Comparison of ENCODE assay signal across 13 mouse cellular contexts in genomic region chr15:102515261-102515660, GRCm38 (mm10). TPM values are rescaled to one million over a fixed set of nuclear protein-coding genes. Genes with fewer than 3 reads are reported as not detected.
A peak's percentile ranks its signal among the peaks of the same experiment; 100 is the strongest.
DNase-seq lines count a peak whose midpoint lies in the region; ATAC-seq lines count a peak whose summit lies in the region.
"Had no signal": no experiment of that assay in that cellular context is flagged by ENCODE, and none has a peak within 500 bp of the region (broad histone marks: within the 10 kb centered on the region; RNA-seq: fewer than 3 reads in every experiment).

No protein-coding gene starts in this region.

- no peaks in the 10 kb centered on the region for H3K9me3 ChIP-seq in limb, embryonic 12.5 days
- no peaks in the 10 kb centered on the region for H3K9me3 ChIP-seq in neural tube, embryonic 15.5 days (replicated peaks)

- no peaks in the 10 kb centered on the region for H3K36me3 ChIP-seq in limb, embryonic 12.5 days
- H3K36me3 ChIP-seq in neural tube, embryonic 15.5 days, result no peaks in the 10 kb centered on the region

- no peak overlapping the region for H3K27ac ChIP-seq in limb, embryonic 12.5 days
- peak overlapping the region; percentile 100; the same call in 1 of the 2 replicates for H3K27ac ChIP-seq in neural tube, embryonic 15.5 days (replicated peaks)
- H3K27ac ChIP-seq: macrophage had no signal

- no peak overlapping the region for H3K9ac ChIP-seq in limb, embryonic 12.5 days (replicated peaks)
- peak overlapping the region; percentile 85 for H3K9ac ChIP-seq in neural tube, embryonic 15.5 days (replicated peaks)

- intact Hi-C loops in left cerebral cortex, postnatal 4 days (cut with DNase I), result no loop called here

- no peaks in the 10 kb centered on the region for H3K27me3 ChIP-seq in limb, embryonic 12.5 days
- H3K27me3 ChIP-seq in neural tube, embryonic 15.5 days (replicated peaks), result no peaks in the 10 kb centered on the region

- peaks cover 45% of the 10 kb centered on the region for H3K4me1 ChIP-seq in limb, embryonic 12.5 days (replicated peaks)
- peaks cover 71% of the 10 kb centered on the region for H3K4me1 ChIP-seq in neural tube, embryonic 15.5 days

- peak; percentile 56 for DNase-seq in cerebellum, adult 9-11 months
- DNase-seq in cerebellum, adult 18-20 months, result no peak
- DNase-seq in right cerebral cortex, postnatal 10 days (ENCODE audit: low spot score in 2 of 2), result peak; percentile 15 to 35
- no peak for DNase-seq in right cerebral cortex, postnatal 25 days
- no peak for DNase-seq in ovary, postnatal 10 days (ENCODE audit: low spot score)
- DNase-seq in left cerebral cortex, postnatal 4 days, result no peak

- peak overlapping the region; percentile 76; the same call in 1 of the 2 replicates for H3K4me2 ChIP-seq in limb, embryonic 12.5 days
- H3K4me2 ChIP-seq in neural tube, embryonic 15.5 days, result peak overlapping the region; percentile 78

- peak overlapping the region; percentile 70 for H3K4me3 ChIP-seq in limb, embryonic 12.5 days (replicated peaks)
- peak overlapping the region; percentile 66 for H3K4me3 ChIP-seq in neural tube, embryonic 15.5 days (replicated peaks)

- ATAC-seq in limb, embryonic 12.5 days (ENCODE audit: insufficient number of reproducible peaks, insufficient read depth, low FRiP score, low TSS enrichment, low read depth), result no peak
- no peak for ATAC-seq in neural tube, embryonic 15.5 days (ENCODE audit: low FRiP score)
- ATAC-seq: intestine, embryonic 16.5 days had no signal

- WGBS in limb, embryonic 12.5 days, result 92% methylated on average over 2 of the region's 2 CpGs
- 82% methylated on average over 2 of the region's 2 CpGs for WGBS in neural tube, embryonic 15.5 days

RNA-seq across cellular contexts. Expression of gene Map3k12, which starts 1.6 kb away (rescaled TPM):
- polyA plus RNA-seq in limb, embryonic 12.5 days (2016; fragmentation: Nextera tagmentation; extraction: Ambion mirVana), result 23.8 and 26.6 TPM in 2 replicates
- polyA plus RNA-seq in neural tube, embryonic 15.5 days (2015; fragmentation: Nextera tagmentation; extraction: Ambion mirVana), result 49.1 and 57.4 TPM in 2 replicates
- 10 to 100 TPM; 90.1 to 93.0 TPM for total RNA-seq in left cerebral cortex, postnatal 4 days (2021)

RNA-seq across cellular contexts. Expression of gene Tarbp2, which starts 2.7 kb away (rescaled TPM):
- polyA plus RNA-seq in limb, embryonic 12.5 days (2016; fragmentation: Nextera tagmentation; extraction: Ambion mirVana), result 109 and 111 TPM in 2 replicates
- 93.7 and 98.4 TPM in 2 replicates for polyA plus RNA-seq in neural tube, embryonic 15.5 days (2015; fragmentation: Nextera tagmentation; extraction: Ambion mirVana)
- total RNA-seq in left cerebral cortex, postnatal 4 days (2021), result 10 to 100 TPM; 71.4 to 72.0 TPM

RNA-seq across cellular contexts. Expression of gene Npff, which starts 9.5 kb away (rescaled TPM):
- polyA plus RNA-seq in limb, embryonic 12.5 days (2016; fragmentation: Nextera tagmentation; extraction: Ambion mirVana), result 2.5 and 3.0 TPM in 2 replicates
- polyA plus RNA-seq in neural tube, embryonic 15.5 days (2015; fragmentation: Nextera tagmentation; extraction: Ambion mirVana), result 13.9 and 14.0 TPM in 2 replicates
- total RNA-seq in left cerebral cortex, postnatal 4 days (2021), result 1 to 10 TPM; 3.9 to 5.0 TPM

RNA-seq across cellular contexts. Expression of gene Gm10337, which starts 11.7 kb away (rescaled TPM):
- not detected in 2 replicates for polyA plus RNA-seq in limb, embryonic 12.5 days (2016; fragmentation: Nextera tagmentation; extraction: Ambion mirVana)
- 6.2 and 6.4 TPM in 2 replicates for polyA plus RNA-seq in neural tube, embryonic 15.5 days (2015; fragmentation: Nextera tagmentation; extraction: Ambion mirVana)
- not detected for total RNA-seq in left cerebral cortex, postnatal 4 days (2021)
- total RNA-seq: heart, adult 8-10 months; layer of hippocampus, postnatal 25 days; MEL had no signal
- polyA plus RNA-seq: macrophage had no signal

RNA-seq across cellular contexts. Expression of gene Pcbp2, which starts 44.9 kb away (rescaled TPM):
- polyA plus RNA-seq in limb, embryonic 12.5 days (2016; fragmentation: Nextera tagmentation; extraction: Ambion mirVana), result 230 and 239 TPM in 2 replicates
- polyA plus RNA-seq in neural tube, embryonic 15.5 days (2015; fragmentation: Nextera tagmentation; extraction: Ambion mirVana), result 117 and 143 TPM in 2 replicates
- total RNA-seq in left cerebral cortex, postnatal 4 days (2021), result 100 to 1,000 TPM; 546 to 548 TPM

Comparison
In these comparisons a context has a peak if more than half of its experiments do, and no peak if none do; other contexts are left out.
1. DNase-seq: peak in cerebellum, adult 9-11 months (single experiment) and right cerebral cortex, postnatal 10 days (2 of 2); none in cerebellum, adult 18-20 months (0 of 2), right cerebral cortex, postnatal 25 days (single experiment), ovary, postnatal 10 days (single experiment) and left cerebral cortex, postnatal 4 days (single experiment).